18 mouse cellular contexts compared by ENCODE assay signal in genomic region chr3:103212142-103212541, GRCm38 (mm10). TPM values are rescaled to one million over a fixed set of nuclear protein-coding genes. Genes with fewer than 3 reads are reported as not detected.
DNase-seq lines count a peak whose midpoint lies in the region; TF ChIP-seq lines count a peak whose summit lies in the region.
"Had no signal": no experiment of that assay in that cellular context is flagged by ENCODE, and none has a peak within 500 bp of the region (broad histone marks: within the 10 kb centered on the region; RNA-seq: fewer than 3 reads in every experiment).

No protein-coding gene starts in this region.

- H3K9me3 ChIP-seq in ES-Bruce4 (replicated peaks; ENCODE audit: control insufficient read depth, insufficient read depth, low read length, poor library complexity, severe bottlenecking): peaks cover 14% of the 10 kb centered on the region
- H3K9me3 ChIP-seq in forebrain, embryonic 10.5 days: no peaks in the 10 kb centered on the region
- H3K9me3 ChIP-seq: embryonic facial prominence, embryonic 15.5 days; forebrain, embryonic 15.5 days; heart, embryonic 12.5 days; hindbrain, embryonic 15.5 days had no signal

- H3K36me3 ChIP-seq in ES-Bruce4 (ENCODE audit: control insufficient read depth, insufficient read depth, low read length, poor library complexity, severe bottlenecking) (0 out of 2 replicates have a peak, but pooled peaks cover 2% of the 10 kb centered on the region), myocyte (ENCODE audit: control insufficient read depth, insufficient read depth) (no peaks in the 10 kb centered on the region)
- H3K36me3 ChIP-seq in forebrain, embryonic 10.5 days (replicated peaks): no peaks in the 10 kb centered on the region
- H3K36me3 ChIP-seq: embryonic facial prominence, embryonic 15.5 days; forebrain, embryonic 15.5 days; heart, embryonic 12.5 days; hindbrain, embryonic 15.5 days had no signal

- 91% methylated on average over 1 of the region's 1 CpGs for WGBS in forebrain, embryonic 10.5 days

- peak; percentile 71 for DNase-seq in 3T3-L1 (ENCODE audit: low read depth, low spot score)
- DNase-seq in frontal cortex, postnatal 25 days (ENCODE audit: low spot score in 2 of 2): no peak
- DNase-seq in kidney, postnatal 25 days: no peak
- no peak for DNase-seq in forebrain, embryonic 10.5 days (ENCODE audit: extremely low spot score, low spot score)
- DNase-seq: adrenal gland, postnatal 10 days; cerebellum, adult 18-20 months; cerebellum, postnatal 10 days; embryo, embryonic 11 days; gastrocnemius, postnatal 14 days; heart, postnatal 36 days had no signal

- H3K79me2 ChIP-seq in myocyte (ENCODE audit: control insufficient read depth, insufficient read depth): no peaks in the 10 kb centered on the region

- TF ChIP-seq CTCF in ES-Bruce4 (IDR thresholded peaks at IDR 0.05; ENCODE audit: low read depth, low read length): no peak
- no peak for TF ChIP-seq CTCF in bone marrow macrophage, adult 2 months (IDR thresholded peaks at IDR 0.05; ENCODE audit: low read depth, low read length)

- no peak overlapping the region for H3K9ac ChIP-seq in ES-Bruce4 (ENCODE audit: low read depth, poor library complexity, severe bottlenecking)
- H3K9ac ChIP-seq: embryonic facial prominence, embryonic 15.5 days; forebrain, embryonic 15.5 days; heart, embryonic 12.5 days; hindbrain, embryonic 15.5 days had no signal

- H3ac ChIP-seq in myocyte (ENCODE audit: control insufficient read depth, insufficient read length): no peak overlapping the region

- H3K4me3 ChIP-seq in ES-Bruce4 (ENCODE audit: low read depth, low read length) (no peak overlapping the region), myocyte (no peak overlapping the region)
- H3K4me3 ChIP-seq in bone marrow macrophage, adult 2 months (ENCODE audit: insufficient read depth, low read length): no peak overlapping the region
- no peak overlapping the region for H3K4me3 ChIP-seq in forebrain, embryonic 10.5 days
- H3K4me3 ChIP-seq: embryonic facial prominence, embryonic 15.5 days; erythroblast, embryonic 14.5 days; forebrain, embryonic 15.5 days; heart, embryonic 12.5 days; hindbrain, embryonic 15.5 days had no signal

- H3K4me1 ChIP-seq in ES-Bruce4 (ENCODE audit: control insufficient read depth, insufficient read depth, low read length): peaks cover 13% of the 10 kb centered on the region
- peaks cover 42% of the 10 kb centered on the region for H3K4me1 ChIP-seq in bone marrow macrophage, adult 2 months (ENCODE audit: control insufficient read depth, insufficient read depth, low read length)
- peaks cover 6% of the 10 kb centered on the region; the same call in 1 of the 2 replicates for H3K4me1 ChIP-seq in forebrain, embryonic 10.5 days
- H3K4me1 ChIP-seq: embryonic facial prominence, embryonic 15.5 days; forebrain, embryonic 15.5 days; heart, embryonic 12.5 days; hindbrain, embryonic 15.5 days had no signal

- no peaks in the 10 kb centered on the region for H3K27me3 ChIP-seq in ES-Bruce4 (ENCODE audit: control insufficient read depth, insufficient read depth, low read length, poor library complexity, severe bottlenecking)
- no peaks in the 10 kb centered on the region for H3K27me3 ChIP-seq in myocyte (ENCODE audit: control insufficient read depth, insufficient read depth, insufficient read length)
- H3K27me3 ChIP-seq in forebrain, embryonic 10.5 days (ENCODE audit: poor library complexity, severe bottlenecking): no peaks in the 10 kb centered on the region
- H3K27me3 ChIP-seq: embryonic facial prominence, embryonic 15.5 days; forebrain, embryonic 15.5 days; heart, embryonic 12.5 days; hindbrain, embryonic 15.5 days had no signal

- TF ChIP-seq POLR2A in ES-Bruce4 (IDR thresholded peaks at IDR 0.05; ENCODE audit: insufficient read depth, low read length) (no peak), myocyte (IDR thresholded peaks at IDR 0.05; ENCODE audit: insufficient read length, low read depth) (no peak)
- TF ChIP-seq POLR2A in bone marrow macrophage, adult 2 months (IDR thresholded peaks at IDR 0.05; ENCODE audit: borderline replicate concordance, low read depth, low read length): no peak

- no peak for TF ChIP-seq EP300 in ES-Bruce4 (IDR thresholded peaks at IDR 0.05; ENCODE audit: insufficient read depth, low read depth, low read length)

- peak overlapping the region; percentile 46; the same call in 1 of the 2 replicates for H3K27ac ChIP-seq in ES-Bruce4 (ENCODE audit: insufficient read depth, low read length)
- H3K27ac ChIP-seq in bone marrow macrophage, adult 2 months (ENCODE audit: insufficient read depth, low read depth, low read length): 0 out of 2 replicates have a peak overlapping the region, but pooled peaks have one; percentile 6
- H3K27ac ChIP-seq in forebrain, embryonic 10.5 days: no peak overlapping the region
- H3K27ac ChIP-seq: embryonic facial prominence, embryonic 15.5 days; forebrain, embryonic 15.5 days; hindbrain, embryonic 15.5 days had no signal

- no peak overlapping the region for H3K4me2 ChIP-seq in myocyte (ENCODE audit: low read depth)
- H3K4me2 ChIP-seq: embryonic facial prominence, embryonic 15.5 days; forebrain, embryonic 15.5 days; heart, embryonic 12.5 days; hindbrain, embryonic 15.5 days had no signal

TF ChIP-seq in myocyte, 11 proteins besides CTCF, POLR2A, EP300 and RAD21:
- TF ChIP-seq MYOG (IDR thresholded peaks at IDR 0.05; ENCODE audit: control insufficient read depth in 1 of 3, insufficient read depth in 1 of 3, insufficient read length in 2 of 3, low read depth in 2 of 3): no peak
- TF ChIP-seq CEBPB (IDR thresholded peaks at IDR 0.05; ENCODE audit: insufficient read depth, poor library complexity, severe bottlenecking): 0 out of 2 replicates have a peak, but pooled peaks have one; percentile 43

RNA-seq across cellular contexts. Expression of gene Bcas2, which starts 40.7 kb away (rescaled TPM):
- 186 and 192 TPM in 2 replicates for polyA plus RNA-seq in ES-Bruce4 (2011; ENCODE audit: insufficient read depth, insufficient read length, low read depth, missing spikeins)
- polyA plus RNA-seq in bone marrow macrophage, adult 2 months (2012; ENCODE audit: insufficient read depth, insufficient read length, missing spikeins): 68.5 and 75.7 TPM in 2 replicates
- 71.4 TPM for polyA plus RNA-seq in myocyte (2012; fragmentation: generic; extraction: Trizol)
- polyA plus RNA-seq in forebrain, embryonic 10.5 days (2016; fragmentation: Nextera tagmentation; extraction: Ambion mirVana): 244 and 253 TPM in 2 replicates
